Mouse (Mus musculus) limb, embryonic 11.5 days (tissue): ENCODE data around the gene Akr1b10. TPM values are rescaled to one million over a fixed set of nuclear protein-coding genes. Genes with fewer than 3 reads are reported as not detected.
"Not testable (repeated sequence)": the region's sequence is repeated elsewhere in the genome, so short reads cannot be mapped to it uniquely, and the experiment has no call there.

Experiments
- ATAC-seq: fragments of 200-750 bp; cut with Nextera tagmentation; 2 replicates; pipeline ENCODE4 v1.8.0; 2017; ENCODE audit warnings: low read depth; ENCODE audit not compliant: insufficient number of reproducible peaks, low FRiP score, low TSS enrichment
- DNase-seq: peaks from one replicate; pipeline ENCODE4 v3.0.0-alpha.2; 2015; ENCODE audit warnings: low spot score
- H3K27ac ChIP-seq: fragments of 300-500 bp; sonication (generic); replicated peaks from 2 replicates; pipeline ENCODE4 v1.5.1; 2014; ENCODE audit warnings: low read depth, mild to moderate bottlenecking, low read length
- H3K27me3 ChIP-seq: fragments of 300-500 bp; sonication (generic); 2 replicates; pipeline ENCODE4 v1.6.1; 2014; ENCODE audit warnings: mild to moderate bottlenecking, low read length, mixed read lengths; ENCODE audit not compliant: control insufficient read depth, insufficient read depth
- H3K36me3 ChIP-seq: fragments of 300-500 bp; sonication (generic); 2 replicates; pipeline ENCODE4 v1.6.1; 2014; ENCODE audit warnings: mild to moderate bottlenecking, low read length, moderate library complexity, mixed read lengths; ENCODE audit not compliant: control insufficient read depth, insufficient read depth
- H3K4me1 ChIP-seq: fragments of 300-500 bp; sonication (generic); 2 replicates; pipeline ENCODE4 v1.6.1; 2014; ENCODE audit warnings: low read length, mixed read lengths; ENCODE audit not compliant: control insufficient read depth, insufficient read depth
- H3K4me2 ChIP-seq: fragments of 300-500 bp; sonication (generic); 2 replicates; pipeline ENCODE4 v1.6.1; 2014; ENCODE audit warnings: low read depth, mild to moderate bottlenecking, moderate library complexity; ENCODE audit not compliant: severe bottlenecking
- H3K4me3 ChIP-seq: fragments of 300-500 bp; sonication (generic); 2 replicates; pipeline ENCODE4 v1.5.1; 2014; ENCODE audit warnings: low read depth, low read length
- H3K9ac ChIP-seq: fragments of 300-500 bp; sonication (generic); 2 replicates; pipeline ENCODE4 v1.6.1; 2014; ENCODE audit warnings: mild to moderate bottlenecking, low read length
- H3K9me3 ChIP-seq: fragments of 300-500 bp; sonication (generic); 2 replicates; pipeline ENCODE4 v1.6.1; 2016; ENCODE audit warnings: low read length; ENCODE audit not compliant: control insufficient read depth
- WGBS: fragments of 180-500 bp; shearing (Covaris S2); extraction: QIAGEN DNeasy Blood & Tissue Kit; methylation state at CpG from one replicate; pipeline ENCODE4 v1.1.7; 2014; 5-methylcytosine and 5-hydroxymethylcytosine counted together
- polyA plus RNA-seq: library from polyadenylated mRNA; unstranded; fragments of >200 nt; fragmentation: Nextera tagmentation; extraction: Ambion mirVana; gene quantifications from 2 replicates; pipeline ENCODE4 v1.2.1, GENCODE M21; 2014

Gene Akr1b10
- polyA plus RNA-seq, 1 experiment from 2014 or later = 17.7 TPM

DNA sequence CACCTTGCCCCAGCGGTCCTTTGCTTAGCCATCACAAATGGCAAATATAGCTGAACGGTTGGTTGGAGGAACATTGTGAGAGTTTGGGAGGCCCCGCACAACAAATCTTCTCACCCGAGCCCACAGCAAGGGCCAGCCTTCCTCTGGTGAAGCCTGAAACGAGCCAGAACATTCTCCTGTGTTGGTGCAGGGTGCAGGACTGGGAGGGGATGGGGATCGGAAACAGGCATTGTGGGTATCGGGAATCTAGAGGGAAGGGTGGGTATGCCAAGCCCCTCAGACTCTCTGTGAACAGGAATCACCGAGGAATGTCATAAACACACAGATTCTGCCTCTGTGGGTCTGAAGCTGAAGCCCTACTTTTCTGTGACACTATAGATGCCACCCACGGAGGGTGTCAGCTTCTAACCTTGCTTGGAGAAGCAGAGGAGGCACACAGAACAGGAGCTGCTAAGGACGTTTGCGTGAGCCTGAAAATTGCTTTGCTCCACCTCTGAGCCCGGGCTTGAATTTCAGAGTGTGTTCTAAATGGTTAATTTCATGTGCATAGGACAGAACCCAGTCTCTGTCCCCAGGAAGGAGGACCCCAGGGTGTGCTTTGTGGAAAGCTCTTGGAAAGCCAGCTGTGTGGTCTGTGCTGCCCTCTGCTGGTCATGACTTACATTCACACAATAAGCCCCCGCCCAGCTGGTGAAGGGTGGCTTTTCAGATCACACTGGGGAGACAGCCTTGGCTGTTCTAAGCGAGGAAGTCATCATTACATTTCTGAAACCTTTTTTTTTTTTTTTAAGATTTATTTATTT lies 37.7 kb upstream of the Akr1b10 start:
- H3K4me3 ChIP-seq = no peak overlapping the region
- peak; percentile 84 for DNase-seq
- no peak for ATAC-seq
- no peaks in the 10 kb centered on the region for H3K27me3 ChIP-seq
- WGBS = 47% methylated on average over 14 of the region's 14 CpGs
- no peak overlapping the region for H3K9ac ChIP-seq
- no peaks in the 10 kb centered on the region for H3K36me3 ChIP-seq
- no peak overlapping the region for H3K4me2 ChIP-seq
- no peaks in the 10 kb centered on the region for H3K4me1 ChIP-seq
- no peak overlapping the region for H3K27ac ChIP-seq
- H3K9me3 ChIP-seq = no peaks in the 10 kb centered on the region

GRCm38 (mm10) chr6:34350037-34350699 lies 33.9 kb upstream of the Akr1b10 start:
- H3K4me2 ChIP-seq = no peak overlapping the region
- no peak overlapping the region for H3K4me3 ChIP-seq
- H3K9ac ChIP-seq = no peak overlapping the region
- peaks cover 3% of the 10 kb centered on the region; the same call in 1 of the 2 replicates for H3K4me1 ChIP-seq
- ATAC-seq = no peak
- no peak for DNase-seq
- no peaks in the 10 kb centered on the region for H3K27me3 ChIP-seq
- H3K27ac ChIP-seq = no peak overlapping the region
- 88% methylated on average over 12 of the region's 12 CpGs for WGBS
- H3K9me3 ChIP-seq = no peaks in the 10 kb centered on the region
- no peaks in the 10 kb centered on the region for H3K36me3 ChIP-seq

- DNase-seq, H3K27ac ChIP-seq, H3K9me3 ChIP-seq, H3K4me3 ChIP-seq, ATAC-seq, H3K9ac ChIP-seq, H3K27me3 ChIP-seq, H3K36me3 ChIP-seq, H3K4me2 ChIP-seq, H3K4me1 ChIP-seq: not testable (repeated sequence)
- 45% methylated on average over 10 of the region's 10 CpGs for WGBS
These were observed 32.5 kb upstream of the Akr1b10 start for GRCm38 (mm10) chr6:34351481-34351880.

GRCm38 (mm10) chr6:34352401-34352800 lies 31.6 kb upstream of the Akr1b10 start:
- Histone ChIP-seq H3K4me3 (no peak overlapping the region), H3K27ac (no peak overlapping the region), H3K36me3 (no peaks in the 10 kb centered on the region), H3K9me3 (no peaks in the 10 kb centered on the region), H3K27me3 (no peaks in the 10 kb centered on the region), H3K9ac (no peak overlapping the region), H3K4me2 (no peak overlapping the region), H3K4me1 (peaks cover 3% of the 10 kb centered on the region; the same call in 1 of the 2 replicates)
- ATAC-seq = no peak
- WGBS = 93% methylated on average over 3 of the region's 3 CpGs
- DNase-seq = no peak

- ATAC-seq (no peak), DNase-seq (peak; percentile 59)
- Histone ChIP-seq H3K4me3 (peak within 1 kb of the TSS; percentile 17), H3K4me1 (peaks cover 3% of the 10 kb centered on the region; the same call in 1 of the 2 replicates), H3K27me3 (no peaks in the 10 kb centered on the region), H3K9ac (peak within 1 kb of the TSS; percentile 47), H3K9me3 (no peaks in the 10 kb centered on the region), H3K36me3 (no peaks in the 10 kb centered on the region), H3K4me2 (peak within 1 kb of the TSS; percentile 50), H3K27ac (peak within 1 kb of the TSS; percentile 62; the same call in 1 of the 2 replicates)
- 12% methylated on average over 16 of the region's 16 CpGs for WGBS
These were observed 30.2 kb upstream of the Akr1b10 start, which contains the start of gene Akr1b8 for GRCm38 (mm10) chr6:34353658-34354353. Gene Akr1b8, plus strand, starts transcription at chr6:34354119.

- Histone ChIP-seq H3K27ac (peak overlapping the region; percentile 62; the same call in 1 of the 2 replicates), H3K36me3 (no peaks in the 10 kb centered on the region), H3K4me1 (peaks cover 3% of the 10 kb centered on the region; the same call in 1 of the 2 replicates), H3K9me3 (no peaks in the 10 kb centered on the region), H3K4me2 (peak overlapping the region; percentile 50; the same call in 1 of the 2 replicates), H3K4me3 (peak overlapping the region; percentile 17; the same call in 1 of the 2 replicates), H3K27me3 (no peaks in the 10 kb centered on the region), H3K9ac (peak overlapping the region; percentile 47; the same call in 1 of the 2 replicates)
- ATAC-seq (0 out of 2 replicates have a peak, but pooled peaks have one; percentile 39), DNase-seq (no peak)
- WGBS = 66% methylated on average over 8 of the region's 8 CpGs
These were observed 29.4 kb upstream of the Akr1b10 start for GRCm38 (mm10) chr6:34354354-34355348.

- H3K9me3 ChIP-seq = no peaks in the 10 kb centered on the region
- H3K27me3 ChIP-seq = no peaks in the 10 kb centered on the region
- H3K9ac ChIP-seq = no peak overlapping the region
- no peak overlapping the region for H3K4me2 ChIP-seq
- H3K27ac ChIP-seq = no peak overlapping the region
- 76% methylated on average over 6 of the region's 6 CpGs for WGBS
- no peak overlapping the region for H3K4me3 ChIP-seq
- H3K36me3 ChIP-seq = no peaks in the 10 kb centered on the region; the same call in 1 of the 2 replicates
- no peak for ATAC-seq
- DNase-seq = no peak
- peaks cover 3% of the 10 kb centered on the region; the same call in 1 of the 2 replicates for H3K4me1 ChIP-seq
These were observed 28.7 kb upstream of the Akr1b10 start for GRCm38 (mm10) chr6:34355349-34355747.
